Mouse (Mus musculus) ES-E14 (cell line): ENCODE results near the gene E130308A19Rik. TPM values are rescaled to one million over a fixed set of nuclear protein-coding genes. Genes with fewer than 3 reads are reported as not detected.

ENCODE experiments used
- DNase-seq: peaks from one replicate; pipeline ENCODE4 v3.0.0-alpha.2; 2013; ENCODE audit warnings: low read depth, low spot score
- H3K27ac ChIP-seq: 2 replicates; pipeline ENCODE4 v1.5.1; 2012; ENCODE audit warnings: low read depth, mild to moderate bottlenecking, low read length, moderate library complexity, mixed read lengths; ENCODE audit not compliant: poor library complexity, insufficient read depth, severe bottlenecking
- H3K36me3 ChIP-seq: 2 replicates; pipeline ENCODE4 v1.6.1; 2012; ENCODE audit warnings: mild to moderate bottlenecking, low read length, moderate library complexity, mixed read lengths; ENCODE audit not compliant: control insufficient read depth, poor library complexity, insufficient read depth, severe bottlenecking
- H3K4me1 ChIP-seq, 2 experiments: fragments of 150-350 bp in 1 of 2; sonication (generic) in 1 of 2; 2 replicates each; pipeline ENCODE4 v1.6.1; 2012; ENCODE audit warnings: low read length in 2 of 2, mild to moderate bottlenecking in 1 of 2, mixed read lengths in 1 of 2; ENCODE audit not compliant: control insufficient read depth in 2 of 2, insufficient read depth in 2 of 2, poor library complexity in 1 of 2
- H3K4me3 ChIP-seq, 2 experiments: fragments of 150-350 bp in 1 of 2; sonication (generic) in 1 of 2; 2 replicates each; pipeline ENCODE4 v1.5.1; 2012; ENCODE audit warnings: low read length in 2 of 2, low read depth in 1 of 2, mild to moderate bottlenecking in 1 of 2, mixed read lengths in 1 of 2; ENCODE audit not compliant: insufficient read depth in 1 of 2, poor library complexity in 1 of 2, severe bottlenecking in 1 of 2
- H3K9ac ChIP-seq: 2 replicates; pipeline ENCODE4 v1.6.1; 2012; ENCODE audit warnings: low read depth, mild to moderate bottlenecking, low read length, mixed read lengths; ENCODE audit not compliant: poor library complexity, insufficient read depth, severe bottlenecking
- H3K9me3 ChIP-seq: fragments of 150-350 bp; sonication (generic); 2 replicates; pipeline ENCODE4 v1.6.1; 2012; ENCODE audit warnings: low read depth, mild to moderate bottlenecking, low read length; ENCODE audit not compliant: control insufficient read depth, insufficient read depth
- CHD2 ChIP-seq: IDR thresholded peaks from 2 replicates; pipeline ENCODE4 v1.6.1; 2014; ENCODE audit warnings: mild to moderate bottlenecking, low read depth, low read length, inconsistent platforms
- HCFC1 ChIP-seq: IDR thresholded peaks from 2 replicates; pipeline ENCODE4 v1.6.1; 2012; ENCODE audit warnings: low read length, inconsistent platforms, borderline replicate concordance; ENCODE audit not compliant: insufficient read depth
- MAFK ChIP-seq: IDR thresholded peaks from 2 replicates; pipeline ENCODE4 v1.6.1; 2014; ENCODE audit warnings: mild to moderate bottlenecking, low read depth, low read length, inconsistent platforms; ENCODE audit not compliant: insufficient read depth
- ZC3H11A ChIP-seq: IDR thresholded peaks from 2 replicates; pipeline ENCODE4 v1.6.1; 2012; ENCODE audit warnings: low read depth, mild to moderate bottlenecking, inconsistent platforms, low read length, borderline replicate concordance
- ZNF384 ChIP-seq: IDR thresholded peaks from 2 replicates; pipeline ENCODE4 v1.6.1; 2012; ENCODE audit warnings: low read depth, low read length, inconsistent platforms
- in situ Hi-C, 2 experiments: fragments of 600-800 bp; cut with MboI; formaldehyde crosslinking; loops; one replicate each; pipeline ENCODE4 v1.15.1; 2025; ENCODE audit warnings: low sequenced_read_pairs in 2 of 2, inconsistent platforms in 1 of 2; ENCODE audit not compliant: unreplicated experiment in 2 of 2
- total RNA-seq: library from RNA; depleted of rRNA; stranded (reverse); fragments of 300-350 nt; gene quantifications from 2 replicates; pipeline ENCODE4 v1.2.3, GENCODE M21; 2012

E130308A19Rik gene
- total RNA-seq, 1 experiment: 14.9 TPM

GRCm38 (mm10) chr4:59725579-59725978, 99.6 kb downstream of the E130308A19Rik start:
- Histone ChIP-seq H3K27ac (no peak overlapping the region), H3K36me3 (no peaks in the 10 kb centered on the region), H3K4me3 (no peak overlapping the region), H3K9ac (no peak overlapping the region), H3K4me1 (no peaks in the 10 kb centered on the region), H3K9me3 (no peaks in the 10 kb centered on the region)
- in situ Hi-C loops: no loop called here
- TF ChIP-seq HCFC1 (no peak), ZNF384 (no peak), ZC3H11A (no peak), CHD2 (no peak), MAFK (no peak)
- no peak for DNase-seq

GRCm38 (mm10) chr4:59726501-59726900, 100.5 kb downstream of the E130308A19Rik start:
- Histone ChIP-seq H3K27ac (no peak overlapping the region), H3K9me3 (no peaks in the 10 kb centered on the region), H3K4me1 (no peaks in the 10 kb centered on the region), H3K36me3 (no peaks in the 10 kb centered on the region), H3K4me3 (no peak overlapping the region), H3K9ac (no peak overlapping the region)
- TF ChIP-seq MAFK: no peak
- TF ChIP-seq ZNF384: no peak
- no peak for TF ChIP-seq HCFC1
- no peak for TF ChIP-seq ZC3H11A
- DNase-seq: no peak
- in situ Hi-C loops: no loop called here

- Histone ChIP-seq H3K27ac (no peak overlapping the region), H3K4me1 (no peaks in the 10 kb centered on the region), H3K9ac (no peak overlapping the region), H3K36me3 (no peaks in the 10 kb centered on the region), H3K9me3 (no peaks in the 10 kb centered on the region), H3K4me3 (no peak overlapping the region)
- DNase-seq: no peak
- in situ Hi-C loops: no loop called here
- no peak for TF ChIP-seq CHD2
- no peak for TF ChIP-seq HCFC1
- TF ChIP-seq ZNF384: no peak
- TF ChIP-seq MAFK: no peak
- TF ChIP-seq ZC3H11A: no peak
Observed at GRCm38 (mm10) chr4:59727187-59727877, 101.3 kb downstream of the E130308A19Rik start.

- TF ChIP-seq ZNF384 (no peak), CHD2 (no peak)
- Histone ChIP-seq H3K36me3 (no peaks in the 10 kb centered on the region), H3K9me3 (no peaks in the 10 kb centered on the region), H3K27ac (no peak overlapping the region), H3K4me1 (no peaks in the 10 kb centered on the region), H3K9ac (no peak overlapping the region), H3K4me3 (no peak overlapping the region)
- no peak for DNase-seq
- in situ Hi-C loops: no loop called here
Observed at GRCm38 (mm10) chr4:59727878-59728261, 101.9 kb downstream of the E130308A19Rik start.

- no peak for DNase-seq
- in situ Hi-C loops: no loop called here
Observed at GRCm38 (mm10) chr4:59728839-59729238, 102.8 kb downstream of the E130308A19Rik start.

More at GRCm38 (mm10) chr4:59728839-59729238, 102.8 kb downstream of the E130308A19Rik start:
- TF ChIP-seq MAFK: no peak
- TF ChIP-seq ZNF384: no peak
- Histone ChIP-seq H3K4me1 (no peaks in the 10 kb centered on the region), H3K9me3 (no peaks in the 10 kb centered on the region), H3K9ac (no peak overlapping the region), H3K4me3 (no peak overlapping the region), H3K27ac (no peak overlapping the region), H3K36me3 (no peaks in the 10 kb centered on the region)
